Mouse (Mus musculus): Measurements from ENCODE around the gene Atg7. TPM values are rescaled to one million over a fixed set of nuclear protein-coding genes. Genes with fewer than 3 reads are reported as not detected.

Gene Atg7
- total and polyA plus RNA-seq, 3 experiments = 23.2 to 39.8 (median 38.8) TPM

DNA sequence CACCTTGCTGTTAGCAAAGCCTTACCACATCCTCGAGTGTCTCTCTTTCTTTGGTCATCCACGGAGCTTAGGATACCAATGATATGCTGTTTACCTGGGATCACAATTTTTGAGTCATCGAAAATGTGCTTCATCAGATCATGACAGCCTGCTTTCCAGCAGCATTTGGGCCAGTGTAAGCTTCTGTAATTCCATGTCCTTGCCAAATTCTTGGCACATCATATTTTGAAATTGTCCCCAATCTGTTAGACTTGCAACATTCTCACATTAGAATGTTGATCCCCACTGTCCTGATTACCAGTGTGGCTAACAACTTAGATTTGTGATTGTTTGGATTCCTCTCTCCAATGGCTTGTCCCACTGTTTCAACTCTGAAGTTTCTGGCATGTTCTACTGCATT lies 144.7 kb downstream of the Atg7 start:
- peak; percentile 39 for DNase-seq

DNA sequence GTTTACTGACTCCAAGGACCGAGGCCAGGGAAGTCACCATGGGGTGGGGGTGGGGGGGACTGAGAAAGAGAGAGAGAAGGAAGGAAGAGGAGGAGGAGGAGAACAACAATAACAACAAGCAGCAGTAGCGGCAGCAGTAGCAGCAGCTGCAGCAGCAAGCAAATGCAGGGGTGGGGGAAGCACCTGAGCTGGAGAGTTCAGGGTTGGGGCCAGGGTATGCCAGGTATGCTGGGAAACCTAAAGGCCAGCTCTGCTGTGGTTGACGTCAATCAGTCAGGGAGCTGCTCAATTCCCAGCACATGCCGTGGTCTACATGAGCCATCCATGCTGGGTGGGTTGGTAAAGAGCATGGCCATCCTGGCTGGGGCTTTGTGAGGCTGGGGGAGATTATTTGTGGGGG lies 145.8 kb downstream of the Atg7 start:
- DNase-seq = no peak

DNA sequence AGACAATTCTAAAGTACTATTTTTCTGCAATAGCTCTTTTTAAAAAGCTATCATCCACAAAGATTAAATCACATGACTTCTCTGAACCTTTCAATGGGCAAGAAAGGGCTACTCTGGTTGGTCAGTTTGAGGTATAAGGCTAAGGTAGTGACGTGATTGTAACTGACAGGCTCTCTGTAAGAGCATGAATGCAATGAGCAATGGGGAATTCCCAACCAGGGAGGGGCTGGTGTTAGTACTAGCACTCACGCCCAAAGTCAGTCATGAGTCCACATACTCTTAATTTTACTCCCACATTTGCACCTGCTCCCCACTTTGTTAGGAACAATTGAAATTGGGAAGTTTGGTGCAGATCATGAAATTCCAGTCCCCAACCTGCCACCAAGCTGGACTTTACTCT lies 147.2 kb downstream of the Atg7 start:
- DNase-seq = no peak

DNA sequence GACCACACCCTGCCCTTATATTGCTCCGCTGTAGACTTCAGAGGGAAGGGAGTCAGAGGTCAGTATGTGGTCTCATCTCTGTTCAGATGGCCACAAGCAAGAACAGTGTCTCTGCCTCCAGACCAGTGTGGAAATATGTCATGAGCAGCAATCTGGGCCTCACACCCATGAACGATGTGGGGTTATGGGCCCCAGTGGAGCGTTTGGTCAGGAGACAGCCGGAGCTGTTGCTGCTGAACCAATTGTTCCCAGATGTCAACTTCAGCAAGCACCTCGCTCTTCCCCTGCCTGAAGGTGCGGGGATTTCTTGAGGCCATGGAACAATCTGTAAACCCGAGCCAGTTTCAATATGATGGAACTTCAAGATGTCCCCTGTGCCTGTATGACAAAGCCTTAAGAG lies 148.0 kb downstream of the Atg7 start:
- no peak for DNase-seq

DNA sequence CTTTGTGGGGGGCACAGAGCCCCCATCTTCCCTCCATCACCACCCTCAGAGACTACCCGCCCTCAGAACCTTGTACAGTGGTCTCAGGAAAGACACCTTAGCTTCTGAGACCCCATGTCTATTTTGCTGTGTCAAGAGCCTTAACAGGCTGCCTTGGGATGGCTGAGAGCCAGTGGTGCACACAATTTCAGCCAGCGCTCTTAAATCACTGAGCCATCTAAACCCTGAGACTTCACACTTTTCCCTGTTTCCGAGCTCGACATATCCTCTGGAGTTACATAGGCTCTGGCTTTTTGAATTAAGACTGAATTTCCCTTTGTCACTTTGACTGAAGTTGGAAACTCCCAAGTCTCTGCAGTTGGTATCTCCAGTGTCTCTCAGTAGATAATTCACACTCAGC lies 148.9 kb downstream of the Atg7 start:
- no peak for DNase-seq

DNA sequence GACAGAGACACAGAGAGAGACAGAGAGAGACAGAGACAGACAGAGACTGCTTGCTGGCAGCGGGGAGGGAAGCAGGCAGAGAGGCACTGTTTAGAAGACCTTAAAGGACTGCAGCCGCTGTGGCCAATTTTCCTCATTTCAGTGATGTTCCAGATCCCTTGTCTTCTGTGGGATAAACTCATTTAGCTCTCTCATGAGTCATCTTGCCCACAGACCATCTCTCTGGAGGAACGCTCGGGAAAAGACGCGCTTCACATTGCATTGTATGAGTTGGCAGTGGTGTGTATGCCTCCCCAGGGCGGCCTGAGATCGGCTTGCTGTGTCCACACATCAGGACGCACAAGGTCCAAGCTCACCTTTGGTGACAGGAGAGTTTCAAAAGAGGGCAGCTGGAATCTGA lies 151.8 kb downstream of the Atg7 start:
- no peak for DNase-seq

DNA sequence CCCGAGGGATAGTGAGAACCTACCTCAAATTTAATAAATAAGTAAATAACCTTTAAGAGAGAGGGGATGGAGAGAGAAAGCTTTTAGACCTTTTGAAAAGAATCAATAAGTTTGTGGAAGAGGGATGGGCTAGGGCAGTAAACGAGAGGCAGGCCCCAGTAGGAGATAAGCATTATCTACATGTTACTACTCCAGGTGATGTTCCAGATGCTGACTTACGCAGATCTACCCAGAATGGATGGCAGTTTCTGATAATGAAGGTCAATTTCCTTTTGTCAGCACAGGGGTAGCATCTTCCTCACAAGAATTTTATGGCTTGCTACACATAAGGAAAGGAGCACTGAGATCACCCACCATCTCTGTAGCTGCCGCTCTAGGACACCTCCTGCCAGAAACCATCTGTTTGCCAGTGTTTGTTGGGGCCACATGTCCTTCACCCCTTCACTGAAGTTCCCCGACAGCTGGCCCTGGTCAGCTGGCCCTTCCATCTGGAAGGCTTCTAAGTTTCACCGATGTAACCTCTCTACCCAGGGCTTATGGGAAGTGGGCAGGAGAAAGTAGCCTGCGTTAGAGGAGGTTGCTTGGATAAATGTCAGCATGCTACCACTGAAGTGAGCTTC lies 152.9 kb downstream of the Atg7 start:
- no peak for DNase-seq

DNA sequence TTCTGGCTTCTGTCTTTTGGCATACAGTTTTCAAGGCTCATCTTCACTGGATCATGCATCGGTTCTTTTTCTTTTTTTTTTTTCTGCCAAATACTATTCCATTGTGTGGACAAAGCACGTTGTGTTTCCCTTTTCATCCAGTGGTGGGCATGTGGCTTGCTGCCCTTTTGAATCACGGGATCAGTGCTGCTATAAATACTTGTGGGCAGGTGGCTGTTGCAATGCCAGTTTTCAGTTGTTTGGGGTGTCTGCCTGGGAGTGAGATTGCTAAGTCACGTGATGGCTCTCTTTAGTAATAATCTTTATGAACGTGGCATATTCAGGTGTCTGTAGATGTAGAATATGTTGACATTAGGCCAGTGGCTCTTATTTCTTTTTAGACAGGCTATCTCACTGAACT lies 155.0 kb downstream of the Atg7 start:
- no peak for DNase-seq

DNA sequence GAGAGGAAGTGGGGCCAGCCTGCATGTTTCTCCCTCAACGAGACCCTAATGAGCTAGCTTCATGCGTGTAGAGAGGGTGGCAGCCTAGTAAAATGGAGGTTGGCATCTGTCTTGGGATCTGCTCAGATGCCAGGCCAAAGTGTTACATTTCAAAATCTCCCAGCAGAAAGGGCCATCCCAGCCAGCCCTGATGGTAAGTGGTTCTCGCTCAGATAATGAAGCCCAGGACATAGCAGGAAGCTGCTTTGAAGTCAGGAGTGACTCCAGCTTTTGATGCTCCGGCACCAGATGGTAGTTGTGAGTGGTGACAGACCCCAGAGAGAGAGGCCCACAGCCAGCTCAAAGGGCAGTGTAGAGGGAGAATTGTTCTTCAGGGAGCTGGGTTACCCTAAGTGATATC lies 155.8 kb downstream of the Atg7 start:
- DNase-seq = no peak

DNA sequence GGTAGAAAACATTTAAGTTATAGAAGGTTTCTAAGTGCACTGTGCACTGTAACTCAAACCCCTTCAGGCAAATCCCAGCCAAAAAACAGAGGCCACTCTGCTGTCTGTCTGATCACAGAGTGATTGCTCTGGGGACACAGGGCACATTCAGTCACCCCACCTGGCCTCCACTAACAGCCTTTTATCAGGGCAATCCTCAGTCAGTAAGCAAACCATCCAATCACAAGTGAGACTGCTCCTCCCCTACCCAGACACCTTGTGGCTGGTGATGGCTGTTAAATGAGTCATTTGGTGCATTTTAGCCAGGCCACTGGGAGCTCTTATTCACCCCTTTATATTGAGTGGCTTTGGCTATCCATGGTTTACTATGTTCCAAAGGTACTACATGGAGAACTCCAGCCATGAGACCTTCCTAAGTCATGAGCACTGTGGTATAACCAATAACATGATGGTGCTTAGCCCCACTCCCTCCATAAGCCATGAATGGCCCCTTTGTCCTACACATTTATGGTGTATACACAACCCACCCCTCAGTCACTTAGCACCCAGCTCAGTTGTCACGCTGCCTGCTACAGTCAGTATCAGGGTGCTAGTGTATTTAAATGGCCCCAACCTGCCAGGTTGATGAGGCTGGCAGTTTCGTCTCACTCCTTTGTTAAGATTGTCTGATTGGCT lies 157.5 kb downstream of the Atg7 start:
- no peak for DNase-seq

DNA sequence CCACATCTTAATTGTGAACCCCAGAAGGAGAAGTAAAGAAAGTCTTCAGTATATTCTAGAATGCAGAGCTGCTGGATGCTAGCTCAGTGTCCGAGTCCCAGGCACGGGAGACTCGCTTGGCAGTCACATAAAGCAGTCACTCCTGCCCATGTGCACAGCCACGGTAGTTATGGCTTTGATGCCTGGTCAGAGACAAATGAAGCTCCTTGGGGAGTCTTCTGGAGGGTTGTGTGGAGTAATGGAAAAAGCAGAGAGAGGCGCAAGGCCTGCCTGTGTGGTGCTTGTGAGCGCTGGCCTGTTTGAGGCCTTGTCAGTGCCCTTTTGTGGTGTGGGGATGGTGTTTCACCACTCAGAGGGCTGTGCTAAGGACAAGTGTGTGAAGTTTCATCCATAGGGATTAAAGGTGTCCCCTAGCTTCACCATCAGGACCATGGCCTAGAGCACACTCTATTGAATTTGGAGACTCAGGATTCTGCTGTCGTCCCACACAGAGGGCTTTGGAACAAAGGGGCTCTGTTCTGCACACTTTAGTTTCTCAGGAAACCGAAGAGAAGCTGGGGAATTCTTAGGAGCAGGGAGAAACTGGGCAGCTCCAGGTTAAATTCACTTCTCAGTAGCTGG lies 161.1 kb downstream of the Atg7 start:
- DNase-seq = no peak

DNA sequence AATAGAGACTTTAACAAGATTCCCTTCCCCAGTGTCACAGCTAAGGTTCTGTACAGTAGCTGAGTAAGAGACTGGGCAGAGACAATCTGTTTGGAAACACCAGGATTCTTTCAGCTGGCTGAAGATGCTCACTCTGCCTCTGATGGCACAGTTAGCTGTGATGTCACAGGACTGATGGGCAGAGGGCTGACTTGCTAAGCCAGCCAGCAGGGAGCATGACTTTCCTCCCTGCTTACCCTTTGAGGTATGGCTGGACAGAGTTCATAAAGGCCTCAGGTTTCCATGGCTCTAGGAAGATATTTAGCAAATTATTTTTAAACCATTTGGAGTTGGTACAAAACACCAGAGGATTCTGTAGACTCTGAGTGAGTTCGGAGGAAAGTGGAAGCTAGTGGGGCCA lies 162.0 kb downstream of the Atg7 start:
- DNase-seq = no peak

DNA sequence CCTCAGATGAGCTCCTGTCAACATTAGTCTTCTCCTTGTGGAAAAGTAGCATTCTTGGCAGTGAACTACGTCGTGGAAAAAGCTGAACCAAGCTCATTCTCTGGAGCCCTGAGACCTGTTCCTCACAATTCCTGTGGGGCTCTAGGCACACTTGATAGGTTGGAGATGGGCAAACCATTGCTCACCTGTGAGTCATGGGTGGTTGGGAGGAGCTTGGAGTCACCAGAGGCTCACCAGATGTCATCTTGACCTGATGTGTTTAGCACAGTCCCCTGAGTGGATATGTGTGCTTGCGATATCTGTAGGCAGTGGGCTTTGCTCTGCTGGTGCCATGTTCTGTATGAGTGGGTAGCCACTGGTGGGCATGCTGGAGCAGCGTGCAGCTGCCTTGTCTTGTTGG lies 163.0 kb downstream of the Atg7 start:
- peak; percentile 42 for DNase-seq

DNA sequence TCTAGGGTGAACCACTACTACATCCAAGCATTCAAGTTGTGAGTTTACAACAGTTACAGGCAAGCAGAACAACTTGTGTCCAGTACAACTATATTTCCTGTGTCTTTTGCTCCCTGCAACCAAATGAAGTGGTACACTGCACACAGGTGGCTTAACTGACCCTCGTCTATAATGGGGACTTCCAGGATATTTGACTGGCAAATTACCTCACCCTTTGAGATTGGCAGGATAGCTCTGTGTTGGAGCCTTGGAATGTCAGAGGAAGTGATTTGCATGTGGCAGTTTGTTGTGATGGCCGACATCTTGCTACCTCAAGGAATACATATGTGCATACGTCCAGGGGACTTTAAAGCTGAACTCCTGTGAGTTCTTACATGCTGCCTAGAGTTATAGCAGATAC lies 164.6 kb downstream of the Atg7 start:
- no peak for DNase-seq

DNA sequence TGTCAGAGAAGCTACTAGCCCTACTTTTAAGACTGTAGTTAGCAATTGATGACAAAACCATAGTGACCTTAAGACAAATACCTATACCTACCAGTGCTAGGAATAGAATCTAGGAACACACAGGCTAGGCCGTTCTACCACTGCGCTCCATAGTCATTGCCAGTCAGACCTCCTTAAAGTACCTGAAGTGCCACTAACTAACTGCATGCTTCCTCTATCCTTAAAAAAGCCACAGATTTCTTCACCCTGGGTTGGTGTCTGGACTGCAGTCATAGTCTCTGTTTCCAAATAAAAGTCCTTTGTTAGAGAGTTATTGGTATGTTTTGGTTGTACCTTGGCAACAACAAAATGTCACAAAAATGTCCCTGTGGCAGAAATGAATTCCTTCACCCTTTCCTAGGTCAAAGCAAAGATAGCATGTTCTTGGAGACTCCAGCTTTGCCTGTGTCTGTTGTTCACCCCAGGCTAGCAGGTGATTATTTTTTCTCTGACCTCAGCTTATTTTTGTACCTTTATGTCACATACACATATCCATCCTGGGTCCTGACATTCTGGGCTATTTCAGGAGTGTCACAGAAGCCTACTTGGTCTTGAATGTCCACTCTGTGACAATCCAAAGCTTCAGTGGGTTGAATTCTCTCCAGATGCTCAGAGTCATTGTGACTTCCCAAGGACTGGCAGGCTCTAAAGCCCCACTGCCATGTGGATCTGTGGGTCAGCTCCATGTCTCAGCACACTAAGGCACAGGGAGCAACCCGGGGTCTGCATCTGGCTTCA lies 165.9 kb downstream of the Atg7 start:
- no peak for DNase-seq

DNA sequence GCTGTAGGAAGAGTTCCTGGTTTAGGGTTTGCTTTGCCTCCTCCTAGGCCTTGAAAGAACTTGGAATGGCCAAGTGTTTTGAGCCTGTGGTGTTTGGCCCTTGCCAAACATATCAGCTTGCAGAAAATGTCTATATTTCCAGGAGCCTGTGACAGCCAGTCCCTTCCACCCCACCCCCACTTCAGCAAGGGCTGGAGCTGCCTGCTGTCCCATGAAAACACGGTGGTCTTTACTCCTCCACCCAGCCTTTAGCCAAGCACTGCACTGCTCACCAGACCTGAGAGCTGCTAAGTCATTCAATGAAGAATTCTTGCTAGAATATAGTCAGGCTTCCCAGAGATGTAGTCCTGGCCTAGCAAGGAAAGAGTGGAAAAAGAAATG lies 166.5 kb downstream of the Atg7 start:
- DNase-seq = no peak

DNA sequence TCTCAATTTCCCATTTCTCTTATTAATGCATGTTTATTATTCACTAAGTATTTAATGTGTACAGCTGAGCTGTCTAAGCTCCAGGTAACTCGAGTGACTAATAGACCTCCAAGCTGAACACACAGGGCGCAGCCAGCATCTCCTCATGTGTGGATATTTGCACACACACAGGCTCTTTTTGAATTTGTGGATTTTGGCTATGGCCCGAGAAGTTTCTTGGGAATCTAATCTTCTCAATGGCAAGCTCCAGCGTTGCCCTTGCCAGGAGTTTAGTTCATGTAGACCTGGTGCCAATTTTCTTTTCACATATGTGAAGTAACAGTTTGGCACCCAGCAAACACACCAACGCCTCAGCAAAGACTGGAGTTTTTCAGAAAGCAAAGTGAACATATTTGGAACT lies 169.4 kb downstream of the Atg7 start:
- DNase-seq = peak; percentile 64

DNA sequence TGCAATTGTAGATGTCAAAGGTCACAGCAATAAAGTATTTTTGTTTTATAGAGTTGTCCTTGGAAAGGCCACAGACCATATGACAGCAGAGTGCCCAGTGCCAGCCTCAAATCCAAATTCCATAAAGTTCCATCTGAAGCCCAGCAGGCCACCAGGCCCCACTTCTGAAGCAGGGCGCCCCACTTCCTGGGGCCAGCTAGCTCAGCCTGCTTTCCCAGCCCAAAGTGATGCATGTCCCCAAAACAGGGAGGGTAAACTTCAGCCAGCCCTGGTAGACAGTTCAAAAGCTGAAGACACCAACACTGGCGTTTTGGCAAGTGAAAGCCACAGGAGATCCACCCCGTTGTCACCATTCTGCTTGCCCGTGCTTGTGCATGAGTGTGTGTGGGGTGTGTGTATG lies 169.9 kb downstream of the Atg7 start:
- peak; percentile 48 for DNase-seq

DNA sequence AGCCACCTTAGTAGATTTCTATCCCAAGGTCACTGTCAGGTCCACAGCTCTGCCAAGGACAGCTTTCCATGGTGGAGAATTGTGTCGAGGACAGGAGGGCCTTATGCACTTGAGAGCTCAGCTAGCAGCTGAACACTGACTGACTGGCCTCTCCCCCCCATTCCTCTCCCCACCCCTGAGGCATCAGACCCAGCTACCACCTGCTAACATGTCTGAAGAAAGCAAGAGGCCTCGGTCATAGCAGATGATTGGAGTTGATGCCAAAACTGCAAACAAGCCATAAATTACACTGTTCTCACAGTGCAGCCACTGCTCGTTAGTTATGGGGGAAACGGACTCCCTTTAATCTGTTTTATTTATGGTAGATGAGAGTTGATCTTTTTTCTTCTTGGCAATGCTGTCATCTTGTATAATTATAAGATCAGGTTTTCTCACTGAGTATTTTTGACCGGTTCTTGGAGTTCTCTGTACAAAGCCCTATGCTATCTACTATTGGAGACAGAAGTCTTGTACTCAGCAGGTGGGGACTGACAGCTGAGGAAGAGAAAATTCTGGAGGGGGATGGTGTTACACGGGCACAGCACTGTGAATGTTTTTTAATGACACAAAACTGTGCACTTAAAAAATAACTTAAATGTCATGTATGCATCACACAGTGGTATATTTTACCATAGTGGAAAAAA lies 171.4 kb downstream of the Atg7 start:
- DNase-seq = no peak

DNA sequence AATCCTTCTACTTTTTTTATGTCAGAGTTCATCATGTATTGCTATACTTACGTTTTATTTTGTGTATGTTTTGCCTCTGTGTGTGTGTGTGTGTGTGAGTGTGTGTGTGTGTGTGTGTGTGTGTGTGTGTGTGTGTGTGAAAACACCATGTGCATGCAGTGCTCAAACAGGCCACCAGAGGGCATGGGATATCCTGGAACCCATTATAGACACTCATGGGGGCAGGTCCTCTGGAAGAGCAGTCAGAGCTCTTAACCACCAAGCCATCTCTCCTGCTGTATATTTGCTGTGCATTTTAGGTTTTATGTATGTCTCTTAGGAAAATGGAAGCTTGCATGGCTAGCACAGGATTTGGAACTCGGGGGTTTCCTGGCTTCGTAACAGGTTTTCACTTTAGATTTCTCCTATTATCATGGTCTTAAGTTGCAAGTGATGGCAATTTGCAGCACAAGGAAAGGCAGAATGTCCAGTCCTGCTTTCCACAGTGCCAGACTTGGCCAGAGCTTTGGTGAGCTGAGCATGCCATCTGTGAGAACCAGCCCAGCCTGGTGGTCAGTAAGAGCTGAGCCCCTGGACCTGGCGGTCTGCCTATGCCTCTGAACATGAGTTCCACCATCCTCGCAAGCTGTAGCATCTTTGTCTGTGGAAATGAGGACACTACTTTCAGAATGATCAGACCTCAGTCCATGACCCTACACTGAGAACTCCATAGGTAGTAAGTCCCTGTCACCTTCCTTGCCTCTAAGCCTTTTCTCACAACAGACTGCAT lies 172.2 kb downstream of the Atg7 start:
- DNase-seq = no peak

DNA sequence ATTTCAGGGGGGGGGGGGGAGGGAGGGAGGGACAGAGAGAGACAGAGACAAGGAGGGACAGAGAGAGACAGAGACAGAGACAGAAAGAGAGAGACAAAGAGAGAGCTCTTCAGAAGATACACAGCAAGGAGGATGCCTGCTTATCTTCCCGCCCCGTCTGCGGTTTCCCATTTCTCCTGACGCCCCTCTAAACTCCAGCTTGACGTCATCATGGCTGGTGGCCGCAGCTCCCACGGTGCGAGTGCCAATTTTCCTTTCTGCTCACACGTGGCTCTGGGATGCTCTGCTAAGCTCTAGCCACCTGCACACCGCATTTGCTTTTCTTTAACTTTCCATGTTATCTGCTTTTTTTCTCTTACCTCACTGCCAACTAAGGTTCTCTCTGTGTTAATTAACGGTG lies 175.1 kb downstream of the Atg7 start:
- no peak for DNase-seq

DNA sequence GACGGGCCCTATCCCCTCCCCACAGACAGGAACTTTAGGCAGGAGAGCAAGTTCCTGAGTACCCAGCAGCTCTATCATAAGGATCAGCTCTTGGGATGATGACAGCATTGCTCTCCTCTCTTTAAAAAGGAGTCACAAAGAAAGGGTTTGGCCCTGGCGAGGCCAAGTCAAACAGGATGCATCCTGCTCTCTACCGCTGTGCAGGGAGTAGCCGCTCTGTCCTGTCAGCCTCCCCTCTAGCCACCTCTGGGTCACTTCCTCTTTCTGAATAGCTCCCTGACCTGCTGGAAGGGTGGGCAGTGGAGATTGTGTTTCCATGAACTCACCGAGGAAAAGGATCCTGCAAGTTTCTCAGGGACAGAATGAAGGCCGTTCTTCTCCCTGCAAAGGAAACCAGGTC lies 175.6 kb downstream of the Atg7 start:
- DNase-seq = peak; percentile 41
